Comparison of ENCODE assay signal across 8 mouse cellular contexts in genomic region chr13:21718381-21719080, GRCm38 (mm10). TPM values are rescaled to one million over a fixed set of nuclear protein-coding genes. Genes with fewer than 3 reads are reported as not detected.
DNase-seq lines count a peak whose midpoint lies in the region; ATAC-seq lines count a peak whose summit lies in the region.

No protein-coding gene starts in this region.

- no peak for ATAC-seq in heart, embryonic 13.5 days (ENCODE audit: extremely low read depth, insufficient number of reproducible peaks, low FRiP score, low TSS enrichment)
- no peak for ATAC-seq in midbrain, embryonic 11.5 days (ENCODE audit: low FRiP score)

- H3K4me3 ChIP-seq in heart, embryonic 13.5 days = peak overlapping the region; percentile 55
- H3K4me3 ChIP-seq in midbrain, embryonic 11.5 days (ENCODE audit: low read depth, low read length) = peak overlapping the region; percentile 32

- DNase-seq in heart, postnatal 4 days = no peak
- peak; percentile 75 for DNase-seq in ZHBTc4 (ENCODE audit: low read depth, low spot score)
- DNase-seq in forelimb bud, embryonic 11.5 days (ENCODE audit: low read depth, low spot score) = peak; percentile 55
- peak; percentile 93 for DNase-seq in midbrain, embryonic 11.5 days (ENCODE audit: low spot score, missing footprints)
- DNase-seq in left cerebral cortex, postnatal 25 days (ENCODE audit: low spot score in 2 of 2) = no peak
- no peak for DNase-seq in layer of hippocampus, postnatal 10 days (ENCODE audit: low spot score in 2 of 2)
- DNase-seq in cerebellum, adult 9-10 months = no peak

- no peaks in the 10 kb centered on the region for H3K9me3 ChIP-seq in heart, embryonic 13.5 days
- no peaks in the 10 kb centered on the region for H3K9me3 ChIP-seq in midbrain, embryonic 11.5 days (ENCODE audit: control insufficient read depth, low read length)

- no peaks in the 10 kb centered on the region for H3K36me3 ChIP-seq in heart, embryonic 13.5 days
- no peaks in the 10 kb centered on the region for H3K36me3 ChIP-seq in midbrain, embryonic 11.5 days (ENCODE audit: control insufficient read depth, insufficient read depth, low read length)

- H3K27me3 ChIP-seq in heart, embryonic 13.5 days (replicated peaks) = no peaks in the 10 kb centered on the region
- no peaks in the 10 kb centered on the region for H3K27me3 ChIP-seq in midbrain, embryonic 11.5 days (ENCODE audit: control insufficient read depth, insufficient read depth, low read length)

- intact Hi-C loops in left cerebral cortex, postnatal 25 days (cut with DNase I) = loop anchor here (5.0 to 10.0 kb wide), 4 partner anchors 1586 to 1964 kb away; partner anchors contain the start of genes Hist1h1e, Hist1h2ac, Hist1h2af and Hist1h2bc

- H3K9ac ChIP-seq in heart, embryonic 13.5 days = peak overlapping the region; percentile 87
- peak overlapping the region; percentile 77 for H3K9ac ChIP-seq in midbrain, embryonic 11.5 days (ENCODE audit: low read length)

- 65% methylated on average over 4 of the region's 4 CpGs for WGBS in heart, embryonic 13.5 days
- WGBS in midbrain, embryonic 11.5 days = 57% methylated on average over 4 of the region's 4 CpGs

- H3K4me1 ChIP-seq in heart, embryonic 13.5 days = peaks cover 48% of the 10 kb centered on the region
- H3K4me1 ChIP-seq in midbrain, embryonic 11.5 days (ENCODE audit: control insufficient read depth, insufficient read depth, low read length) = peaks cover 22% of the 10 kb centered on the region

- H3K27ac ChIP-seq in heart, embryonic 13.5 days (replicated peaks) = peak overlapping the region; percentile 73
- peak overlapping the region; percentile 88 for H3K27ac ChIP-seq in midbrain, embryonic 11.5 days (ENCODE audit: low read depth, low read length)

- peak overlapping the region; percentile 72 for H3K4me2 ChIP-seq in heart, embryonic 13.5 days
- peak overlapping the region; percentile 70 for H3K4me2 ChIP-seq in midbrain, embryonic 11.5 days

RNA-seq across cellular contexts. Expression of gene Hist1h3h, which starts 1.1 kb away (rescaled TPM):
- 0.62 and 2.3 TPM in 2 replicates for polyA plus RNA-seq in heart, embryonic 13.5 days (2015; fragmentation: Nextera tagmentation; extraction: Ambion mirVana)
- 100 to 1,000 TPM; 719 to 727 TPM for total RNA-seq in heart, postnatal 4 days (2021)
- polyA plus RNA-seq in midbrain, embryonic 11.5 days (2014; fragmentation: Nextera tagmentation; extraction: Ambion mirVana) = 11.6 and 12.9 TPM in 2 replicates
- total RNA-seq in left cerebral cortex, postnatal 25 days (2021) = 10 to 100 TPM; 58.0 to 64.8 TPM
- 100 to 1,000 TPM; 100 to 141 TPM for total RNA-seq in layer of hippocampus, postnatal 10 days (2021)

RNA-seq across cellular contexts. Expression of gene Hist1h2ai, which starts 2.3 kb away (rescaled TPM):
- polyA plus RNA-seq in heart, embryonic 13.5 days (2015; fragmentation: Nextera tagmentation; extraction: Ambion mirVana) = 9.8 and 10.5 TPM in 2 replicates
- total RNA-seq in heart, postnatal 4 days (2021) = 100 to 1,000 TPM; 376 to 467 TPM
- 19.8 and 20.9 TPM in 2 replicates for polyA plus RNA-seq in midbrain, embryonic 11.5 days (2014; fragmentation: Nextera tagmentation; extraction: Ambion mirVana)
- 10 to 100 TPM; 19.5 to 32.4 TPM for total RNA-seq in left cerebral cortex, postnatal 25 days (2021)
- 10 to 100 TPM; 69.8 to 77.4 TPM for total RNA-seq in layer of hippocampus, postnatal 10 days (2021)

RNA-seq across cellular contexts. Expression of gene Hist1h2bl, which starts 2.6 kb away (rescaled TPM):
- 1.9 TPM in 1 of 2 replicates, not detected in the other for polyA plus RNA-seq in heart, embryonic 13.5 days (2015; fragmentation: Nextera tagmentation; extraction: Ambion mirVana)
- 100 to 1,000 TPM; 413 to 441 TPM for total RNA-seq in heart, postnatal 4 days (2021)
- 0.85 and 2.7 TPM in 2 replicates for polyA plus RNA-seq in midbrain, embryonic 11.5 days (2014; fragmentation: Nextera tagmentation; extraction: Ambion mirVana)
- 10 to 100 TPM; 31.3 to 46.4 TPM for total RNA-seq in left cerebral cortex, postnatal 25 days (2021)
- total RNA-seq in layer of hippocampus, postnatal 10 days (2021) = 10 to 100 TPM; 55.7 to 83.1 TPM

RNA-seq across cellular contexts. Expression of gene Hist1h2bm, which starts 3.3 kb away (rescaled TPM):
- 1.5 TPM in 2 replicates for polyA plus RNA-seq in heart, embryonic 13.5 days (2015; fragmentation: Nextera tagmentation; extraction: Ambion mirVana)
- total RNA-seq in heart, postnatal 4 days (2021) = 100 to 1,000 TPM; 135 to 139 TPM
- polyA plus RNA-seq in midbrain, embryonic 11.5 days (2014; fragmentation: Nextera tagmentation; extraction: Ambion mirVana) = 4.2 and 5.7 TPM in 2 replicates
- total RNA-seq in left cerebral cortex, postnatal 25 days (2021) = 1 to 10 TPM; 3.8 to 4.5 TPM
- 10 to 100 TPM; 17.6 to 20.3 TPM for total RNA-seq in layer of hippocampus, postnatal 10 days (2021)

RNA-seq across cellular contexts. Expression of gene Hist1h4j, which starts 16.3 kb away (rescaled TPM):
- 0.45 and 0.96 TPM in 2 replicates for polyA plus RNA-seq in heart, embryonic 13.5 days (2015; fragmentation: Nextera tagmentation; extraction: Ambion mirVana)
- 10 to 100 TPM; 84.6 to 87.5 TPM for total RNA-seq in heart, postnatal 4 days (2021)
- polyA plus RNA-seq in midbrain, embryonic 11.5 days (2014; fragmentation: Nextera tagmentation; extraction: Ambion mirVana) = 1.0 and 2.2 TPM in 2 replicates
- total RNA-seq in left cerebral cortex, postnatal 25 days (2021) = 10 to 100 TPM; 18.4 to 22.2 TPM
- total RNA-seq in layer of hippocampus, postnatal 10 days (2021) = 10 to 100 TPM; 22.7 to 23.3 TPM

Comparison
In these comparisons a context has a peak if more than half of its experiments do, and no peak if none do; other contexts are left out.
1. DNase-seq: peak in ZHBTc4 (single experiment), forelimb bud, embryonic 11.5 days (single experiment) and midbrain, embryonic 11.5 days (single experiment); none in heart, postnatal 4 days (single experiment), left cerebral cortex, postnatal 25 days (0 of 2), layer of hippocampus, postnatal 10 days (0 of 2) and cerebellum, adult 9-10 months (single experiment).
2. RNA of gene Hist1h3h, which starts 1.1 kb away (total RNA-seq): 719 to 727 TPM in heart, postnatal 4 days; 100 to 141 TPM in layer of hippocampus, postnatal 10 days and 58.0 to 64.8 TPM in left cerebral cortex, postnatal 25 days; every median in the first group is over 4 times any median in the second.
3. RNA of gene Hist1h2ai, which starts 2.3 kb away (total RNA-seq): 376 to 467 TPM in heart, postnatal 4 days; 69.8 to 77.4 TPM in layer of hippocampus, postnatal 10 days and 19.5 to 32.4 TPM in left cerebral cortex, postnatal 25 days; every median in the first group is over 4 times any median in the second.
4. RNA of gene Hist1h2bl, which starts 2.6 kb away (total RNA-seq): 413 to 441 TPM in heart, postnatal 4 days; 55.7 to 83.1 TPM in layer of hippocampus, postnatal 10 days and 31.3 to 46.4 TPM in left cerebral cortex, postnatal 25 days; every median in the first group is over 4 times any median in the second.